Mouse (Mus musculus) stomach, embryonic 14.5 days (tissue): Measurements from ENCODE around the gene Naip1. TPM values are rescaled to one million over a fixed set of nuclear protein-coding genes. Genes with fewer than 3 reads are reported as not detected.
"Not testable (repeated sequence)": the region's sequence is repeated elsewhere in the genome, so short reads cannot be mapped to it uniquely, and the experiment has no call there.

Source experiments
- ATAC-seq: fragments of 200-750 bp; cut with Nextera tagmentation; 2 replicates; pipeline ENCODE4 v1.8.0; 2017; ENCODE audit warnings: low read depth, moderate TSS enrichment; ENCODE audit not compliant: insufficient number of reproducible peaks, insufficient read depth, low FRiP score
- H3K27ac ChIP-seq: fragments of 300-500 bp; sonication (generic); 2 replicates; pipeline ENCODE4 v1.5.1; 2014; ENCODE audit warnings: mild to moderate bottlenecking, low read length, moderate library complexity, mixed read lengths
- H3K27me3 ChIP-seq: fragments of 300-500 bp; sonication (generic); 2 replicates; pipeline ENCODE4 v1.6.1; 2014; ENCODE audit warnings: low read length, control low read depth, mixed read lengths; ENCODE audit not compliant: control insufficient read depth, insufficient read depth
- H3K36me3 ChIP-seq: fragments of 300-500 bp; sonication (generic); 2 replicates; pipeline ENCODE4 v1.6.1; 2014; ENCODE audit warnings: mild to moderate bottlenecking, control low read depth, low read length, moderate library complexity, mixed read lengths; ENCODE audit not compliant: control insufficient read depth, insufficient read depth
- H3K4me1 ChIP-seq: fragments of 300-500 bp; sonication (generic); 2 replicates; pipeline ENCODE4 v1.6.1; 2014; ENCODE audit warnings: low read length, control low read depth, mixed read lengths; ENCODE audit not compliant: control insufficient read depth, insufficient read depth
- H3K4me2 ChIP-seq: fragments of 300-500 bp; sonication (generic); replicated peaks from 2 replicates; pipeline ENCODE4 v1.6.1; 2014; ENCODE audit warnings: low read depth, low read length, control low read depth
- H3K4me3 ChIP-seq: fragments of 300-500 bp; sonication (generic); 2 replicates; pipeline ENCODE4 v1.5.1; 2014; ENCODE audit warnings: low read depth, low read length, control low read depth
- H3K9ac ChIP-seq: fragments of 300-500 bp; sonication (generic); replicated peaks from 2 replicates; pipeline ENCODE4 v1.6.1; 2014; ENCODE audit warnings: low read depth, mild to moderate bottlenecking, control low read depth, low read length, moderate library complexity, mixed read lengths
- H3K9me3 ChIP-seq: fragments of 300-500 bp; sonication (generic); 2 replicates; pipeline ENCODE4 v1.6.1; 2016; ENCODE audit warnings: low read depth, low read length, control low read depth; ENCODE audit not compliant: control insufficient read depth
- WGBS: fragments of 180-500 bp; shearing (Covaris S2); extraction: QIAGEN DNeasy Blood & Tissue Kit; methylation state at CpG from one replicate; pipeline ENCODE4 v1.1.7; 2014; 5-methylcytosine and 5-hydroxymethylcytosine counted together
- polyA plus RNA-seq: library from polyadenylated mRNA; unstranded; fragments of >200 nt; fragmentation: Nextera tagmentation; extraction: Ambion mirVana; gene quantifications from 2 replicates; pipeline ENCODE4 v1.2.1, GENCODE M21; 2014

Naip1 gene
- polyA plus RNA-seq, 1 experiment from 2014 or later, result 0.07 TPM

DNA sequence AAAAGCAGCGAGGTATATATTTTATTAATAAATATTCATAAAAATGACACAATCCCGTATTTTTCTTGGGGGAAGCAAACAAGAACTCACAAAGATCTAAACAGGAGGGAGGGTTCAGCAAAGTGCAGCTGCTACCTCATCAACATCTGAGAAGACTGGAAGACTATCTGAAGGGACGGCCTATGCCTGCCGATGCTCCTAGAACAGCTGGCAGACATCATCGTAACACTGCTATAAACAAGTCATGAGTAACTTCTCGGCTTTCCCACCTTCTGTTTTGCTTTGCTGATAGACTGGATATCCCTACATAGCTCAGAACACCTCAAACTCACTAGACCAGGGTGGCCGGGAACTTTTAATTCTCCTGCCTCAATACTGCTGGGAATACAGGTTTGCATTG, 30.9 kb upstream of the Naip1 start:
- 51% methylated on average over 7 of the region's 7 CpGs for WGBS
- Histone ChIP-seq H3K4me3 (no peak overlapping the region), H3K27ac (no peak overlapping the region), H3K27me3 (no peaks in the 10 kb centered on the region), H3K4me2 (no peak overlapping the region), H3K9me3 (no peaks in the 10 kb centered on the region), H3K9ac (no peak overlapping the region), H3K36me3 (peaks cover 34% of the 10 kb centered on the region), H3K4me1 (no peaks in the 10 kb centered on the region)
- ATAC-seq, result no peak

GRCm38 (mm10) chr13:100463527-100464222, 11.0 kb upstream of the Naip1 start:
- Histone ChIP-seq H3K4me3 (no peak overlapping the region), H3K9ac (no peak overlapping the region), H3K4me2 (no peak overlapping the region), H3K27ac (no peak overlapping the region), H3K27me3 (no peaks in the 10 kb centered on the region), H3K4me1 (no peaks in the 10 kb centered on the region), H3K36me3 (peaks cover 19% of the 10 kb centered on the region), H3K9me3 (no peaks in the 10 kb centered on the region)
- no peak for ATAC-seq
- WGBS, result 85% methylated on average over 2 of the region's 2 CpGs

GRCm38 (mm10) chr13:100461336-100461735, 8.7 kb upstream of the Naip1 start:
- Histone ChIP-seq H3K36me3 (peaks cover 8% of the 10 kb centered on the region), H3K27me3 (no peaks in the 10 kb centered on the region), H3K4me3 (no peak overlapping the region), H3K4me2 (no peak overlapping the region), H3K4me1 (no peaks in the 10 kb centered on the region), H3K9me3 (no peaks in the 10 kb centered on the region), H3K9ac (no peak overlapping the region), H3K27ac (no peak overlapping the region)
- 79% methylated on average over 3 of the region's 3 CpGs for WGBS
- ATAC-seq, result no peak

- Histone ChIP-seq H3K9ac (no peak overlapping the region), H3K4me1 (no peaks in the 10 kb centered on the region), H3K9me3 (no peaks in the 10 kb centered on the region), H3K4me3 (no peak overlapping the region), H3K4me2 (no peak overlapping the region), H3K27ac (no peak overlapping the region), H3K36me3 (no peaks in the 10 kb centered on the region), H3K27me3 (no peaks in the 10 kb centered on the region)
- WGBS, result 83% methylated on average over 1 of the region's 1 CpGs
- no peak for ATAC-seq
Measured at GRCm38 (mm10) chr13:100449495-100449894, 3.2 kb downstream of the Naip1 start.

- H3K9ac ChIP-seq, result no peak overlapping the region
- no peaks in the 10 kb centered on the region for H3K4me1 ChIP-seq
- ATAC-seq, result no peak
Measured at GRCm38 (mm10) chr13:100440116-100440515, 12.6 kb downstream of the Naip1 start.

DNA sequence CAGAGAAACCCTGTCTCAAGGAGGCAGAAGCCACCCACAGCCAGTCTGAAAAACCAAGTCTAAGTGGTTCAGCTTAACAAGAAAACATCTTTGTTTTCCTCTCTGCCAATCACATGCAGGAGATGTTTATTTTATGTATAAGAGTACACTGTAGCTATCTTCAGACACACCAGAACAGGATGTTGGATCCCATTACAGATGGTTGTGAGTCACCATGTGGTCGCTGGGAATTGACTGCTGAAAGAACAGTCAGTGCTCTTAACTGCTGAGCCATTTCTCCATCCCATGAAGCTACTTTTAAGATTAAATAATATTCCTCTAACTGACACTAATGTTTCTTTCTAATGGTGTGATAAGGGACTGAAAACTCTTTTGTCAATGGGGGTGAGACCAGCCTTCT, 14.0 kb downstream of the Naip1 start:
- Histone ChIP-seq H3K4me1 (no peaks in the 10 kb centered on the region), H3K9me3 (no peaks in the 10 kb centered on the region), H3K27me3 (no peaks in the 10 kb centered on the region), H3K9ac (no peak overlapping the region), H3K36me3 (no peaks in the 10 kb centered on the region), H3K27ac (no peak overlapping the region), H3K4me2 (no peak overlapping the region), H3K4me3 (no peak overlapping the region)
- no peak for ATAC-seq
- WGBS, result 30% methylated on average over 1 of the region's 1 CpGs

More at GRCm38 (mm10) chr13:100440116-100440515, 12.6 kb downstream of the Naip1 start:
- Histone ChIP-seq H3K4me3 (no peak overlapping the region), H3K9me3 (no peaks in the 10 kb centered on the region), H3K36me3 (no peaks in the 10 kb centered on the region), H3K27me3 (no peaks in the 10 kb centered on the region), H3K4me2 (no peak overlapping the region), H3K27ac (no peak overlapping the region)
- WGBS, result 59% methylated on average over 3 of the region's 3 CpGs

DNA sequence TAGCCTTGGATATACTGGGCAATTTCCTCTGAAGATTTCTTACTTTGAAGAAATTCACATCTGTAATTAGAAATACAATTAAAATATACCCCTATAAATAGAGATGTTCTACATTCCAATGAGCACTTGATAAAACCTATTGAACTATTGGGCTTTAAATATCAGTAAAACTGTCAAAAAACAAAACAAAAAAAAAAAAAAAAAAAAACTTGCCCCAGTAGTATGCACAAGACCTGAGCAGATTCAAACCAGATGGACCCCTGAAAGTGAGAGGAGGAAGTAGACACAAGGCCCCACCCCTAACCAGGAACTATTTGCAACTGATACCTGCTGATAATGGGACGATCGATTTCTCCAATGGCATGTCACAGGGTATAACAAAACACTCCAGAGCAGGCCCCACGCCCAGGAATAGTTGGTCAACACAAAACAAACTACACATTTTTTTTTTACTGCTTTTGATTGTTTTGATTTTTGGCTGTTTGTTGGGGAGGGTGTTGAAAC, 15.3 kb downstream of the Naip1 start:
- WGBS, result 55% methylated on average over 3 of the region's 3 CpGs
- no peak overlapping the region for H3K9ac ChIP-seq
- no peaks in the 10 kb centered on the region for H3K27me3 ChIP-seq
- H3K9me3 ChIP-seq, result no peaks in the 10 kb centered on the region
- ATAC-seq, result no peak
- H3K27ac ChIP-seq, result no peak overlapping the region
- no peak overlapping the region for H3K4me3 ChIP-seq
- no peak overlapping the region for H3K4me2 ChIP-seq
- H3K4me1 ChIP-seq, result no peaks in the 10 kb centered on the region
- H3K36me3 ChIP-seq, result no peaks in the 10 kb centered on the region

- H3K4me2 ChIP-seq, H3K9me3 ChIP-seq, H3K36me3 ChIP-seq, H3K4me1 ChIP-seq, H3K4me3 ChIP-seq, H3K27ac ChIP-seq, H3K9ac ChIP-seq, H3K27me3 ChIP-seq, ATAC-seq: not testable (repeated sequence)
- 71% methylated on average over 1 of the region's 1 CpGs for WGBS
Measured at GRCm38 (mm10) chr13:100436556-100437163, 16.0 kb downstream of the Naip1 start.
